In the genomic region with DNA sequence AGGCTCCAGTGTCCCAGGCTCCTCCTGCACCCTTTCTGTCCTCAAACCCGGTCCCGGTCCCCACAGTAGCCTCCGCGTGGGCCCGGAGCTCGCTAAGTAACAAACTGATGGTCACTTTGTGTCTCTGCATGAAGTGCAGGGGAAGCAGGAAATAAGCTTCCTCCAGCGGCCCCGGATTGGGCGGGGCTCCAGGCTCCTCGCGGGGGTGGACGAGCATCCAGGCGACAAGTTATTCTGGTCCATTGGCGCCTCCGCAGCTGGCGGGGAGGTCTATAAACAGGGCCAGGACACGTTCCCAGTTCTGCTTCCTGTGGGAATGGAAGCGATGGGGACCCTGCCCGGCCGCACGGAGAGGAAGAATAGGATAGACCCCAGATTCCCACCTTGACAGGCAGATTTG, we compare ENCODE assay signal across 8 mouse cellular contexts. TPM values are rescaled to one million over a fixed set of nuclear protein-coding genes. Genes with fewer than 3 reads are reported as not detected.
DNase-seq lines count a peak whose midpoint lies in the region; ATAC-seq and TF ChIP-seq lines count a peak whose summit lies in the region.

No protein-coding gene starts in this region.

- peaks cover 4% of the 10 kb centered on the region; the same call in 1 of the 2 replicates for H3K36me3 ChIP-seq in forebrain, embryonic 16.5 days (ENCODE audit: control insufficient read depth, insufficient read depth)
- H3K36me3 ChIP-seq in lung, postnatal 0 days (ENCODE audit: insufficient read depth, low read length): peaks cover 8% of the 10 kb centered on the region; the same call in 1 of the 2 replicates

- H3K4me2 ChIP-seq in forebrain, embryonic 16.5 days (ENCODE audit: low read length): no peak overlapping the region
- H3K4me2 ChIP-seq in lung, postnatal 0 days (replicated peaks; ENCODE audit: low read depth, low read length): peak overlapping the region; percentile 47

- no peak overlapping the region for H3K9ac ChIP-seq in forebrain, embryonic 16.5 days (replicated peaks; ENCODE audit: low read depth, low read length)
- 0 out of 2 replicates have a peak overlapping the region, but pooled peaks have one; percentile 16 for H3K9ac ChIP-seq in lung, postnatal 0 days (replicated peaks; ENCODE audit: low read depth)

- no peak for ATAC-seq in forebrain, embryonic 16.5 days
- ATAC-seq in lung, postnatal 0 days: peak; percentile 22
- no peak for ATAC-seq in activated CD4-positive, CD25-positive, alpha-beta regulatory T cell, adult 4 months

- H3K4me3 ChIP-seq in forebrain, embryonic 16.5 days (replicated peaks; ENCODE audit: low read length): no peak overlapping the region
- peak overlapping the region; percentile 27 for H3K4me3 ChIP-seq in lung, postnatal 0 days (ENCODE audit: low read depth, low read length)

- H3K27me3 ChIP-seq in forebrain, embryonic 16.5 days (replicated peaks; ENCODE audit: control insufficient read depth, insufficient read depth, low read length): peaks cover under 1% of the 10 kb centered on the region; the same call in 1 of the 2 replicates
- H3K27me3 ChIP-seq in lung, postnatal 0 days (replicated peaks; ENCODE audit: insufficient read depth, low read length): no peaks in the 10 kb centered on the region

- peaks cover 26% of the 10 kb centered on the region for H3K4me1 ChIP-seq in forebrain, embryonic 16.5 days (replicated peaks; ENCODE audit: control insufficient read depth, insufficient read depth, low read length)
- peaks cover 10% of the 10 kb centered on the region; the same call in 1 of the 2 replicates for H3K4me1 ChIP-seq in lung, postnatal 0 days (ENCODE audit: insufficient read depth, low read depth, low read length)

- intact Hi-C loops in heart, postnatal 14 days (cut with DNase I): no loop called here

- TF ChIP-seq CTCF in lung, postnatal 0 days (IDR thresholded peaks at IDR 0.05): no peak

- peak; percentile 44; the same call in 1 of the 2 replicates for TF ChIP-seq EP300 in lung, postnatal 0 days (IDR thresholded peaks at IDR 0.05)

- H3K27ac ChIP-seq in forebrain, embryonic 16.5 days (ENCODE audit: low read length): 0 out of 2 replicates have a peak overlapping the region, but pooled peaks have one; percentile 5
- H3K27ac ChIP-seq in lung, postnatal 0 days (ENCODE audit: low read length): peak overlapping the region; percentile 97

- 41% methylated on average over 21 of the region's 21 CpGs for WGBS in forebrain, embryonic 16.5 days
- 13% methylated on average over 21 of the region's 21 CpGs for WGBS in lung, postnatal 0 days

- no peaks in the 10 kb centered on the region for H3K9me3 ChIP-seq in forebrain, embryonic 16.5 days (ENCODE audit: control insufficient read depth, low read length)
- no peaks in the 10 kb centered on the region for H3K9me3 ChIP-seq in lung, postnatal 0 days (ENCODE audit: low read length)

- peak; percentile 74 for DNase-seq in CD4-positive helper T cell, adult 2 months (ENCODE audit: low read depth, low spot score)
- peak; percentile 84 for DNase-seq in adrenal gland, adult 2 months
- peak; percentile 95 for DNase-seq in heart, postnatal 14 days
- DNase-seq in layer of hippocampus, adult 9-11 months: peak; percentile 86
- DNase-seq in lung, postnatal 0 days (ENCODE audit: low spot score): peak; percentile 87
- DNase-seq in spleen, adult 12 weeks (ENCODE audit: low spot score): peak; percentile 56

RNA-seq across cellular contexts. Expression of gene Rab3a, which starts 1.3 kb away (rescaled TPM):
- total RNA-seq in adrenal gland, adult 2 months (2021): 10 to 100 TPM; 49.1 to 85.5 TPM
- polyA plus RNA-seq in adrenal gland, adult 2 months (2012; rRNA removed): 141 and 152 TPM in 2 replicates
- 350 and 395 TPM in 2 replicates for polyA plus RNA-seq in forebrain, embryonic 16.5 days (2015; fragmentation: Nextera tagmentation; extraction: Ambion mirVana)
- total RNA-seq in heart, postnatal 14 days (2021): 10 to 100 TPM; 51.6 to 51.9 TPM
- 17.6 and 28.6 TPM in 2 replicates for polyA plus RNA-seq in lung, postnatal 0 days (2015; fragmentation: Nextera tagmentation; extraction: Ambion mirVana)
- polyA plus RNA-seq in activated CD4-positive, CD25-positive, alpha-beta regulatory T cell, adult 4 months (2017; shearing (Covaris generic)): 1 to 10 TPM; 3.8 to 5.4 TPM

RNA-seq across cellular contexts. Expression of gene Mpv17l2, which starts 7.6 kb away (rescaled TPM):
- 100 to 1,000 TPM; 108 to 132 TPM for total RNA-seq in adrenal gland, adult 2 months (2021)
- polyA plus RNA-seq in adrenal gland, adult 2 months (2012; rRNA removed): 359 and 417 TPM in 2 replicates
- 49.3 and 49.8 TPM in 2 replicates for polyA plus RNA-seq in forebrain, embryonic 16.5 days (2015; fragmentation: Nextera tagmentation; extraction: Ambion mirVana)
- 10 to 100 TPM; 29.3 to 29.9 TPM for total RNA-seq in heart, postnatal 14 days (2021)
- polyA plus RNA-seq in lung, postnatal 0 days (2015; fragmentation: Nextera tagmentation; extraction: Ambion mirVana): 57.4 and 88.8 TPM in 2 replicates
- polyA plus RNA-seq in activated CD4-positive, CD25-positive, alpha-beta regulatory T cell, adult 4 months (2017; shearing (Covaris generic)): 10 to 100 TPM; 35.6 to 41.7 TPM

RNA-seq across cellular contexts. Expression of gene Pik3r2, which starts 23.4 kb away (rescaled TPM):
- total RNA-seq in adrenal gland, adult 2 months (2021): 10 to 100 TPM; 37.2 to 49.0 TPM
- polyA plus RNA-seq in adrenal gland, adult 2 months (2012; rRNA removed): 296 and 305 TPM in 2 replicates
- 145 and 149 TPM in 2 replicates for polyA plus RNA-seq in forebrain, embryonic 16.5 days (2015; fragmentation: Nextera tagmentation; extraction: Ambion mirVana)
- 10 to 100 TPM; 31.4 to 33.1 TPM for total RNA-seq in heart, postnatal 14 days (2021)
- 28.0 and 30.5 TPM in 2 replicates for polyA plus RNA-seq in lung, postnatal 0 days (2015; fragmentation: Nextera tagmentation; extraction: Ambion mirVana)
- polyA plus RNA-seq in activated CD4-positive, CD25-positive, alpha-beta regulatory T cell, adult 4 months (2017; shearing (Covaris generic)): 1 to 10 TPM; 3.9 to 5.1 TPM

RNA-seq across cellular contexts. Expression of gene Pde4c, which starts 29.6 kb away (rescaled TPM):
- total RNA-seq in adrenal gland, adult 2 months (2021): 1 to 10 TPM in 1 of 2 experiments, under 1 TPM in 1; 0.76 to 1.0 TPM
- 2.9 and 3.3 TPM in 2 replicates for polyA plus RNA-seq in adrenal gland, adult 2 months (2012; rRNA removed)
- 0.12 and 0.54 TPM in 2 replicates for polyA plus RNA-seq in forebrain, embryonic 16.5 days (2015; fragmentation: Nextera tagmentation; extraction: Ambion mirVana)
- 1 to 10 TPM; 4.5 to 4.6 TPM for total RNA-seq in heart, postnatal 14 days (2021)
- polyA plus RNA-seq in lung, postnatal 0 days (2015; fragmentation: Nextera tagmentation; extraction: Ambion mirVana): 0.93 and 2.0 TPM in 2 replicates
- under 1 TPM; 0.47 to 0.95 TPM for polyA plus RNA-seq in activated CD4-positive, CD25-positive, alpha-beta regulatory T cell, adult 4 months (2017; shearing (Covaris generic))

RNA-seq across cellular contexts. Expression of gene Gm3336, which starts 34.8 kb away (rescaled TPM):
- under 1 TPM in 1 of 2 experiments, not detected in 1; 0.69 TPM for total RNA-seq in adrenal gland, adult 2 months (2021)
- 0.51 and 0.97 TPM in 2 replicates for polyA plus RNA-seq in adrenal gland, adult 2 months (2012; rRNA removed)
- not detected in 2 replicates for polyA plus RNA-seq in forebrain, embryonic 16.5 days (2015; fragmentation: Nextera tagmentation; extraction: Ambion mirVana)
- not detected for total RNA-seq in heart, postnatal 14 days (2021)
- 0.50 and 0.54 TPM in 2 replicates for polyA plus RNA-seq in lung, postnatal 0 days (2015; fragmentation: Nextera tagmentation; extraction: Ambion mirVana)
- not detected for polyA plus RNA-seq in activated CD4-positive, CD25-positive, alpha-beta regulatory T cell, adult 4 months (2017; shearing (Covaris generic))
